Mouse (Mus musculus) liver, embryonic 14.5 days (tissue): Measurements from ENCODE around the gene Ift52. TPM values are rescaled to one million over a fixed set of nuclear protein-coding genes. Genes with fewer than 3 reads are reported as not detected.
A peak's percentile ranks its signal among the peaks of the same experiment; 100 is the strongest.

Source experiments
- ATAC-seq: fragments of 200-750 bp; cut with Nextera tagmentation; 2 replicates; pipeline ENCODE4 v1.8.0; 2017; ENCODE audit warnings: moderate number of reproducible peaks, mild to moderate bottlenecking, moderate library complexity; ENCODE audit not compliant: insufficient read depth
- DNase-seq, 3 experiments: peaks; one replicate each; pipeline ENCODE4 v3.0.0-alpha.2; 2012 to 2013; ENCODE audit warnings: low read depth in 3 of 3, low spot score in 3 of 3
- H3K27ac ChIP-seq: fragments of 300-500 bp; sonication (generic); 2 replicates; pipeline ENCODE4 v1.5.1; 2014; ENCODE audit warnings: moderate library complexity, mild to moderate bottlenecking, control low read depth, inconsistent platforms
- H3K27me3 ChIP-seq: fragments of 300-500 bp; sonication (generic); 2 replicates; pipeline ENCODE4 v1.6.1; 2014; ENCODE audit warnings: mild to moderate bottlenecking, low read length, moderate library complexity; ENCODE audit not compliant: control insufficient read depth, insufficient read depth
- H3K36me3 ChIP-seq: fragments of 300-500 bp; sonication (generic); replicated peaks from 2 replicates; pipeline ENCODE4 v1.6.1; 2014; ENCODE audit warnings: low read depth; ENCODE audit not compliant: control insufficient read depth, insufficient read depth
- H3K4me1 ChIP-seq, 2 experiments: fragments of 200-500 bp in 1 of 2; fragments of 300-500 bp in 1 of 2; sonication (generic) in 1 of 2; replicated peaks; 2 replicates each; pipeline ENCODE4 v1.6.1; 2012 to 2014; ENCODE audit warnings: antibody characterized with exemption in 1 of 2, inconsistent platforms in 1 of 2, low read length in 1 of 2; ENCODE audit not compliant: control insufficient read depth in 2 of 2, insufficient read depth in 2 of 2
- H3K4me2 ChIP-seq: fragments of 300-500 bp; sonication (generic); 2 replicates; pipeline ENCODE4 v1.6.1; 2014; ENCODE audit warnings: low read depth, mild to moderate bottlenecking, control low read depth, moderate library complexity
- H3K4me3 ChIP-seq, 2 experiments: fragments of 200-500 bp in 1 of 2; fragments of 300-500 bp in 1 of 2; sonication (generic) in 1 of 2; 2 replicates each; pipeline ENCODE4 v1.5.1; 2012 to 2014; ENCODE audit warnings: low read depth in 2 of 2, low read length in 2 of 2, mild to moderate bottlenecking in 2 of 2, control low read depth in 1 of 2, inconsistent platforms in 1 of 2, moderate library complexity in 1 of 2; ENCODE audit not compliant: insufficient read depth in 1 of 2
- H3K9ac ChIP-seq: fragments of 300-500 bp; sonication (generic); replicated peaks from 2 replicates; pipeline ENCODE4 v1.6.1; 2014; ENCODE audit warnings: mild to moderate bottlenecking, control low read depth, moderate library complexity
- H3K9me3 ChIP-seq: fragments of 300-500 bp; sonication (generic); 2 replicates; pipeline ENCODE4 v1.6.1; 2016; ENCODE audit warnings: low read length, mixed read lengths; ENCODE audit not compliant: control insufficient read depth
- CTCF ChIP-seq: IDR thresholded peaks from 2 replicates; pipeline ENCODE4 v1.5.1; 2016; ENCODE audit warnings: antibody characterized with exemption, low read depth, control low read depth
- EP300 ChIP-seq: IDR thresholded peaks from 2 replicates; pipeline ENCODE4 v1.6.1; 2016; ENCODE audit warnings: antibody characterized with exemption, low read depth
- WGBS: fragments of 180-500 bp; shearing (Covaris S2); extraction: QIAGEN DNeasy Blood & Tissue Kit; methylation state at CpG from one replicate; pipeline ENCODE4 v1.1.7; 2014; ENCODE audit not compliant: insufficient replicate concordance; 5-methylcytosine and 5-hydroxymethylcytosine counted together
- polyA plus RNA-seq, 2 experiments: library from polyadenylated mRNA; depleted of rRNA in 1 of 2; stranded (reverse) in 1 of 2; unstranded in 1 of 2; fragments of >200 nt; fragmentation: Nextera tagmentation in 1 of 2; extraction: Ambion mirVana in 1 of 2; gene quantifications; 2 replicates each; pipeline versions ENCODE4 v1.2.1 to v1.2.3; 2012 to 2014

Gene Ift52
- polyA plus RNA-seq, 2 experiments, result 10.9 to 15.6 TPM

DNA sequence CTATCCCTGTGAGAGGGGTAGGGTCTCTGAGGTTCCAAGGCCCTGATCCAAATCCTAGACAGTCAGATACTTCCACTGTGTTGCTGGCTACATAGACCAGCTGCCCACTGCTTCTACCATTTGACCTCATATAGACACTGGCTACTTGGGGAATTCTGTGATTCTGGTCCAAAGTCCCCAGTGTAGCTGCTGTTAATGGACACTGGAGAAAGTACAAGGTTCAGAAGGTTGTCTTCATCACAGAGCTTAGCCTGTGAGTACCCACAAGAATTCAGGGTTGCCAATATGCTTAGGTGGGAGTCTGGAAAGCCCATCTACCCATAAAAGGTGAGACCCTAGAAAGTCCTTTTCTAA, 25.1 kb upstream of the Ift52 start:
- DNase-seq, result no peak
- peak; percentile 20; the same call in 1 of the 2 replicates for ATAC-seq
- H3K4me1 ChIP-seq, result peaks cover 0 to 5% of the 10 kb centered on the region in 2 experiments; a peak in 2 of 4 replicates
- no peaks in the 10 kb centered on the region for H3K36me3 ChIP-seq
- no peak overlapping the region for H3K27ac ChIP-seq
- H3K4me2 ChIP-seq, result no peak overlapping the region
- no peak overlapping the region for H3K4me3 ChIP-seq
- H3K9me3 ChIP-seq, result no peaks in the 10 kb centered on the region
- H3K9ac ChIP-seq, result no peak overlapping the region
- TF ChIP-seq CTCF (no peak), EP300 (no peak)
- H3K27me3 ChIP-seq, result no peaks in the 10 kb centered on the region

DNA sequence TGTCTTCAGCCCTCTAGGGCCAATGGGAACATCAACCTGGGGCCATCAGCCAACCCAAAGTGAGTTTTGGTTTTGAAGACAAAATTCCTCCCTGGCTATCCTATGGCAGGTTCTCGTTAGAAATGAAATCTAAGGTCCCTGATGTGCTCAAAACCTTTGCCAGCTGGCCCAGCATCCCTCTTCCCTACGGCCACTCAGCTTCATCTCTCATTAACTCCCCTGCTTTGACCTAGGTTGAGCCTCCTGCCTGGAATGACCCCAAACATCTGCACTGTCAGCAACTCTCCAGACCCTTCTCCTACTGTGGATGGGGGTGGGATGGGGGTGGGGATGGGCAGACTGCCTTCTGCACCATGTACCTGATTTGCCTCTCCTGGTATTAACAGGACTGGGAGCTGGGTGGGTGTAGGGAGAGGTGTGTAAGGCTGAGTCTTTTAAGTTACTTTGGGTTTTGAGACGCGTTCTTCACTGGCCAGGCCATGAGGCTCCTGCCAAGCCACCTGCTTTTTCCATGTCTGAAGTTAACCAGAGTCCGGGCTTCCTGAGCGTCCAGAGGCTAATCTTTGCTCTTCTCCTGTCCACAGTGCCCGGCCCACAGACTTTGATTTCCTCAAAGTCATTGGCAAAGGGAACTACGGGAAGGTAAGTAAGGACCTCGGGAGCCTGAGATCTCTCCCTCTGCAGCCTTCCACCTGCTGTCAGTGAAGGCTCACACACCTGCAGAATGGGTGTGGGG, 23.1 kb upstream of the Ift52 start:
- H3K36me3 ChIP-seq, result no peaks in the 10 kb centered on the region
- WGBS, result 53% methylated on average over 9 of the region's 9 CpGs
- no peaks in the 10 kb centered on the region for H3K27me3 ChIP-seq
- H3K27ac ChIP-seq, result no peak overlapping the region
- no peak overlapping the region for H3K4me2 ChIP-seq
- no peak overlapping the region for H3K9ac ChIP-seq
- no peak for TF ChIP-seq CTCF
- TF ChIP-seq EP300, result no peak
- DNase-seq (no peak), ATAC-seq (no peak)
- H3K4me3 ChIP-seq, result no peak overlapping the region
- peaks cover 0 to 2% of the 10 kb centered on the region in 2 experiments; a peak in 2 of 4 replicates for H3K4me1 ChIP-seq
- no peaks in the 10 kb centered on the region for H3K9me3 ChIP-seq

DNA sequence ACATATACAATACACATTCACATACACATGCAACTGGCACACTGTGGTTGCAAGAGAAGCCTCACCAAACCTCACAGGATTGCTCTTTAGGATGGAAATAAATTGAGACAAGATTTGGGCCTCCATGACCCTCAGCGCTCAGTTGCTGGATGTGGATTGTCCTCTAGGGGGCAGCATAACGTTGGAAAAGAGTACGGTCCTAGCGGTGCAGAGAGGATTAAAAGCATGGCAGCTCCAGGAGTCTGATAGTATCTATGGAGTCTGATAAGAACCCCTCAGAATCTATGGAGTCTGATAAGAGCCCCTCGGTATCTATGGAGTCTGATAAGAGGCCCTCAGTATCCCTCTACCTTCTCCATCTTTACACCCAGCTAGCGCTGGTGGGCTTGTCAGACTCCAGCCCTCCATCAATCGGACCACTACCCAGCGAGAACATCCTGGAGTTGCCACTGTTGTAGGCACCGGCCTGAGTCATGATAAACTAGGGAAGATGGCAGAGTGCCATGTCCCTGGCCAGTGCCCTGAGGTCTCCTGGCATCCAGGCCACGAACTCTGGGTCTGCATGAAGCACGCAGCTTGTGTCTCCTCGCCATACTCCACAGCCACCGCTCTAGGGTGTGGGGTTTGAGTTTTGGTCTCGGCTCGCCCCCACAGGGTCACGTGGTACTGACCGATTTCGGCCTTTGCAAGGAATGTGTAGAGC, 18.5 kb upstream of the Ift52 start:
- TF ChIP-seq CTCF (peak; percentile 91), EP300 (no peak)
- Histone ChIP-seq H3K9ac (no peak overlapping the region), H3K4me2 (no peak overlapping the region), H3K36me3 (no peaks in the 10 kb centered on the region), H3K4me3 (no peak overlapping the region), H3K4me1 (peaks cover 0 to 2% of the 10 kb centered on the region in 2 experiments; a peak in 1 of 4 replicates), H3K27me3 (no peaks in the 10 kb centered on the region), H3K27ac (no peak overlapping the region), H3K9me3 (no peaks in the 10 kb centered on the region)
- DNase-seq (peak; percentile 30 to 47 (median 42)), ATAC-seq (peak; percentile 53; the same call in 1 of the 2 replicates)
- WGBS, result 23% methylated on average over 18 of the region's 18 CpGs

DNA sequence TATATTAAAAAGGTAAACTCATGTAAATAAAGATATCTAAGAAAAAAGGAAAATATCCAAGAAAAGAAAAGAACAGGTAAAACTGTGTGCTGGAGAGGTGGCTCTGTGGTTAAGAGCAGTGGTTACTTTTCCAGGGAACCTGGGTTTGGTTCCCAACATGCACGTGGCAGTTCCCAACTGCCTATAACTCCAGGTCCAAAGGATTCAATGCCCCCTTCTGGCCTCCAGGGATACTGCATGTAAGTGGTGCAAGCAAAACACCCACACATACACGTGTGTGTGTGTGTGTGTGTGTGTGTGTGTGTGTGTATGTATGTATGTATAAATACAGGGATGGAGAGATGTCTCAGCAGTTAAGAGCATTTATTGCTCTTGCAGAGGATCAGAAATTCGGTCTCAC, 17.4 kb upstream of the Ift52 start:
- Histone ChIP-seq H3K4me2 (no peak overlapping the region), H3K4me3 (no peak overlapping the region), H3K4me1 (peaks cover 0 to 2% of the 10 kb centered on the region in 2 experiments; a peak in 1 of 4 replicates), H3K9ac (no peak overlapping the region), H3K27ac (no peak overlapping the region), H3K9me3 (no peaks in the 10 kb centered on the region), H3K27me3 (no peaks in the 10 kb centered on the region), H3K36me3 (no peaks in the 10 kb centered on the region)
- DNase-seq (peak in 1 of 3 experiments; percentile 19), ATAC-seq (no peak)
- WGBS, result 27% methylated on average over 3 of the region's 3 CpGs
- TF ChIP-seq EP300 (no peak), CTCF (peak; percentile 79)

DNA sequence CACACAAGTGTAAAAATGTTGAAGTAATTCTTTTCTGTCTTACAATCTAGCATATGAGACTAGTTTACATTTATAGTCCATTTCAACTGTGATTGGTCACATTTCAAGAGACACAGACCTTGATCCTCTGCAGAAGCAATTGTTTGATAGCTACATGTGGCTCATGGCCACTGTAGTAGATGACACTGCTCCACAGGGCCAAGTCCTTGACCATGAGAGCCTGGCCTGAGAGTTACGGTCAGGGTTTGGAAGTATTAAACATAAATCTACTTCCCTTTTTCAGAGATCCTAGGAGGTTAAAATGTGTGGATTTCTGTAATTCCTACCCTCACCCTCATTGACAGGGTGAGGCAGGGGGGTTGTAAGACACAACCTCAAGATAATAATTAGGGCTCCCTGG, 16.1 kb upstream of the Ift52 start:
- no peaks in the 10 kb centered on the region for H3K36me3 ChIP-seq
- no peak overlapping the region for H3K4me2 ChIP-seq
- WGBS, result 66% methylated on average over 1 of the region's 1 CpGs
- no peaks in the 10 kb centered on the region for H3K27me3 ChIP-seq
- peaks cover 0 to 2% of the 10 kb centered on the region in 2 experiments; a peak in 1 of 4 replicates for H3K4me1 ChIP-seq
- TF ChIP-seq EP300 (no peak), CTCF (no peak)
- no peaks in the 10 kb centered on the region for H3K9me3 ChIP-seq
- no peak for DNase-seq
- no peak for ATAC-seq
- no peak overlapping the region for H3K27ac ChIP-seq
- no peak overlapping the region for H3K9ac ChIP-seq
- no peak overlapping the region for H3K4me3 ChIP-seq
